In the genomic region with DNA sequence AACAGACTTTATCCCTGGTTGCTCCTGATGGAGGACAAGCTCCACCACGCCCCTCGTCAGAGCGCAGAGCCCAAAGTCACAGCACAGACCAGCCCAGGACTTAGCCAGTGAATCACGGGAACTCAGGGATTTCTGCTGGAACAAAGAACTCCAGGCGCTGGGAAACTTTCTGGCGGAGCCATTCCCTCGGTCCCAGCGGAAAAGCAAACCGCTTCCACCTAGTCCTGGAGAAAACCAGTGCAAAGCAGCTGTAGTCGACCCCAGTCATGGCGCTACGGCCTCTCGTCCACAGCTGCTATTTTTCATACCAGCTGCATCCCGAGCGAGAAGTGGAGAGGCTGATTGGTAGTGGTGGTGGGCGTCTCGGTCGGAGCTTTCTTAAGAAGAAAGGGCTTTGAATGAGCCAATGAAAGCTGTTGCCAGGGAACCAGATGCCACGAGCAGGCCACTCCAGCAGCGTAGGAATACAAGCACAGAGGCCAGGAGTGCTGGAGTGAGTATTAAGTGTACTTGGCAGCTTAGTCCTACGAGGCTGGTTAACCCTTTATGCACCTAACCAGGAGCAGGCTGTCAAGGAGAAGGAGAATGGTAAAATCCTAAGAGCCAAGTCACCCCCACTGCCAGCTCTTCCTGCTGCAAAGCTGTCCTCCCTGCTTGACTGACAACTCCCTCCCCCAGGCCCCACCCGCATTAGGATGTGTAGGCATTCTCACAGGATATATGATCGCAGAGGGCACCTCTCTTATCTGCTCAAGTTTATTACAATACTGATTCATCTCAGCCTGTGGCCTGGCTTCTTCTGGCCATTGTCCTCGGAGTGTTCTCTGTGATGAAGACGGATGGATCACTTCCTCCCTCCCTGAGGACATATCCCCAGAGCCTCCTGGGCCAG, we compare ENCODE assay signal across 9 mouse cellular contexts. TPM values are rescaled to one million over a fixed set of nuclear protein-coding genes. Genes with fewer than 3 reads are reported as not detected.
DNase-seq lines count a peak whose midpoint lies in the region; ATAC-seq and TF ChIP-seq lines count a peak whose summit lies in the region.
"Had no signal": no experiment of that assay in that cellular context is flagged by ENCODE, and none has a peak within 500 bp of the region (broad histone marks: within the 10 kb centered on the region; RNA-seq: fewer than 3 reads in every experiment).

A gene (plus strand): TSS at position 239 of the 892 bp plus-strand sequence.

- TF ChIP-seq POLR2A in cortical plate, adult 2 months (IDR thresholded peaks at IDR 0.05; ENCODE audit: extremely low read depth, insufficient read depth, low read length): peak; percentile 38; the same call in 1 of the 2 replicates

- H3K4me3 ChIP-seq in C2C12 (ENCODE audit: insufficient read depth, poor library complexity, severe bottlenecking): no peak within 1 kb of the TSS
- H3K4me3 ChIP-seq in cortical plate, adult 2 months (ENCODE audit: insufficient read depth, low read length): no peak within 1 kb of the TSS
- H3K4me3 ChIP-seq in hindbrain, embryonic 11.5 days (ENCODE audit: low read depth, low read length): peak within 1 kb of the TSS; percentile 31
- H3K4me3 ChIP-seq in lung, postnatal 0 days (ENCODE audit: low read depth, low read length): peak within 1 kb of the TSS; percentile 29; the same call in 1 of the 2 replicates

- H3K9me3 ChIP-seq in hindbrain, embryonic 11.5 days (ENCODE audit: control insufficient read depth, low read length): no peaks in the 10 kb centered on the region
- H3K9me3 ChIP-seq in lung, postnatal 0 days (ENCODE audit: low read length): no peaks in the 10 kb centered on the region

- peak; percentile 54 for DNase-seq in gastrocnemius, adult 18-20 months (ENCODE audit: low spot score)
- DNase-seq in hindbrain, embryonic 11.5 days (ENCODE audit: low spot score): peak; percentile 87
- peak; percentile 23 to 28 for DNase-seq in layer of hippocampus, postnatal 25 days (ENCODE audit: extremely low spot score in 1 of 2, low spot score in 1 of 2)
- DNase-seq in lung, postnatal 0 days (ENCODE audit: low spot score): peak; percentile 95
- DNase-seq in right cerebral cortex, adult 18-20 months: peak; percentile 60
- no peak for DNase-seq in spleen, postnatal 10 days (ENCODE audit: low spot score in 2 of 2)

- H3K4me1 ChIP-seq in cortical plate, adult 2 months (ENCODE audit: control insufficient read depth, insufficient read depth, low read length): no peaks in the 10 kb centered on the region
- peaks cover 12% of the 10 kb centered on the region; the same call in 1 of the 2 replicates for H3K4me1 ChIP-seq in hindbrain, embryonic 11.5 days (replicated peaks; ENCODE audit: control insufficient read depth, insufficient read depth, low read length)
- H3K4me1 ChIP-seq in lung, postnatal 0 days (ENCODE audit: insufficient read depth, low read depth, low read length): peaks cover 10% of the 10 kb centered on the region; the same call in 1 of the 2 replicates

- H3K36me3 ChIP-seq in C2C12 (ENCODE audit: control insufficient read depth, insufficient read depth): no peaks in the 10 kb centered on the region
- no peaks in the 10 kb centered on the region for H3K36me3 ChIP-seq in hindbrain, embryonic 11.5 days (ENCODE audit: control insufficient read depth, insufficient read depth, low read length)
- H3K36me3 ChIP-seq in lung, postnatal 0 days (ENCODE audit: insufficient read depth, low read length): no peaks in the 10 kb centered on the region

- peak within 1 kb of the TSS; percentile 63 for H3K9ac ChIP-seq in hindbrain, embryonic 11.5 days (ENCODE audit: low read depth, low read length)
- H3K9ac ChIP-seq in lung, postnatal 0 days (replicated peaks; ENCODE audit: low read depth): no peak within 1 kb of the TSS

- H3K27ac ChIP-seq in cortical plate, adult 2 months (ENCODE audit: insufficient read depth, low read length): no peak within 1 kb of the TSS
- peak within 1 kb of the TSS; percentile 96 for H3K27ac ChIP-seq in hindbrain, embryonic 11.5 days (ENCODE audit: low read depth, low read length)
- H3K27ac ChIP-seq in lung, postnatal 0 days (ENCODE audit: low read length): peak within 1 kb of the TSS; percentile 87

- H3K27me3 ChIP-seq in C2C12 (ENCODE audit: control insufficient read depth, insufficient read depth, insufficient read length): no peaks in the 10 kb centered on the region
- H3K27me3 ChIP-seq in hindbrain, embryonic 11.5 days (ENCODE audit: control insufficient read depth, insufficient read depth, low read length): no peaks in the 10 kb centered on the region
- no peaks in the 10 kb centered on the region for H3K27me3 ChIP-seq in lung, postnatal 0 days (replicated peaks; ENCODE audit: insufficient read depth, low read length)

- no peak for TF ChIP-seq CTCF in C2C12 (IDR thresholded peaks at IDR 0.05; ENCODE audit: control insufficient read depth, insufficient read depth, insufficient read length)
- no peak for TF ChIP-seq CTCF in cortical plate, adult 2 months (IDR thresholded peaks at IDR 0.05; ENCODE audit: extremely low read depth, insufficient read depth, low read length)
- TF ChIP-seq CTCF in lung, postnatal 0 days (IDR thresholded peaks at IDR 0.05): no peak

- 2% methylated on average over 25 of the region's 25 CpGs for WGBS in hindbrain, embryonic 11.5 days
- 6% methylated on average over 25 of the region's 25 CpGs for WGBS in lung, postnatal 0 days

- peak; percentile 95 for ATAC-seq in hindbrain, embryonic 11.5 days (ENCODE audit: low FRiP score)
- peak; percentile 91 for ATAC-seq in lung, postnatal 0 days

- H3ac ChIP-seq in C2C12 (ENCODE audit: control insufficient read depth, insufficient read length, low read depth): peak within 1 kb of the TSS; percentile 55

- TF ChIP-seq EP300 in lung, postnatal 0 days (IDR thresholded peaks at IDR 0.05): peak; percentile 63

- H3K79me3 ChIP-seq in C2C12 (ENCODE audit: low read depth): no peaks in the 10 kb centered on the region

- no peaks in the 10 kb centered on the region for H3K79me2 ChIP-seq in C2C12 (ENCODE audit: control insufficient read depth, insufficient read depth)

- H3K4me2 ChIP-seq in hindbrain, embryonic 11.5 days (replicated peaks; ENCODE audit: low read depth, low read length): peak within 1 kb of the TSS; percentile 51
- H3K4me2 ChIP-seq in lung, postnatal 0 days (replicated peaks; ENCODE audit: low read depth, low read length): peak within 1 kb of the TSS; percentile 57

TF ChIP-seq in C2C12, 6 proteins besides CTCF, POLR2A, EP300 and RAD21:
- TF ChIP-seq FOSL1 (IDR thresholded peaks at IDR 0.05; ENCODE audit: insufficient read depth, low read length, poor library complexity, severe bottlenecking) (no peak), MAX (IDR thresholded peaks at IDR 0.05) (no peak), MYOG (IDR thresholded peaks at IDR 0.05; ENCODE audit: control insufficient read depth, extremely low read depth, insufficient read length) (no peak), MYOD1 (IDR thresholded peaks at IDR 0.05; ENCODE audit: control insufficient read depth, insufficient read length, low read depth) (no peak), USF1 (IDR thresholded peaks at IDR 0.05; ENCODE audit: low read depth) (no peak), CEBPB (IDR thresholded peaks at IDR 0.05; ENCODE audit: low read depth) (no peak)

RNA-seq across cellular contexts. Expression of the gene that starts here (rescaled TPM):
- polyA plus RNA-seq in C2C12 (2012; fragmentation: generic; extraction: Trizol): not detected
- polyA plus RNA-seq in cortical plate, adult 2 months (2012; rRNA removed): 9.8 and 11.5 TPM in 2 replicates
- total RNA-seq in gastrocnemius, adult 18-20 months (2021): 1 to 10 TPM in 1 of 2 experiments, under 1 TPM in 1; 0.87 to 1.4 TPM
- 7.7 and 9.5 TPM in 2 replicates for polyA plus RNA-seq in hindbrain, embryonic 11.5 days (2014; fragmentation: Nextera tagmentation; extraction: Ambion mirVana)
- 10 to 100 TPM in 1 of 2 experiments, 1 to 10 TPM in 1; 8.0 to 13.6 TPM for total RNA-seq in layer of hippocampus, postnatal 25 days (2021)
- polyA plus RNA-seq in lung, postnatal 0 days (2015; fragmentation: Nextera tagmentation; extraction: Ambion mirVana): 5.5 and 8.1 TPM in 2 replicates
- total RNA-seq: neutrophil, adult 5-6 weeks had no signal

Comparison
In these comparisons a context has a peak if more than half of its experiments do, and no peak if none do; other contexts are left out.
1. H3K4me3 ChIP-seq: peak in hindbrain, embryonic 11.5 days (single experiment) and lung, postnatal 0 days (single experiment); none in C2C12 (single experiment) and cortical plate, adult 2 months (single experiment).
2. DNase-seq: peak in gastrocnemius, adult 18-20 months (single experiment), hindbrain, embryonic 11.5 days (single experiment), layer of hippocampus, postnatal 25 days (2 of 2), lung, postnatal 0 days (single experiment) and right cerebral cortex, adult 18-20 months (single experiment); none in spleen, postnatal 10 days (0 of 2).